Mouse (Mus musculus): ENCODE data around the gene Rab20. TPM values are rescaled to one million over a fixed set of nuclear protein-coding genes. Genes with fewer than 3 reads are reported as not detected.
A peak's percentile ranks its signal among the peaks of the same experiment; 100 is the strongest.

The Rab20 gene
- under 1 TPM in 1 of 2 experiments, not detected in 1; 0.25 TPM for total RNA-seq (2021)
- long read RNA-seq, experiment 1: 0 reads
- long read RNA-seq, experiment 2: 0 reads

GRCm38 (mm10) chr8:11477811-11478761, at the start of gene Rab20:
TSS of gene Rab20 (minus strand) at chr8:11478710.
- TF ChIP-seq CTCF (IDR thresholded peaks at IDR 0.05): no peak
- H3K4me3 ChIP-seq: peak within 1 kb of the TSS; percentile 43
- intact Hi-C loops (cut with DNase I): no loop called here
- no peak within 1 kb of the TSS for H3K27ac ChIP-seq
- peak in 1 of 2 experiments; percentile 20 for DNase-seq (ENCODE audit: extremely low spot score in 1 of 2, low spot score in 2 of 2)

GRCm38 (mm10) chr8:11523331-11523730, 44.8 kb upstream of the Rab20 start:
- no peak overlapping the region for H3K27ac ChIP-seq
- DNase-seq (ENCODE audit: extremely low spot score in 1 of 2, low spot score in 2 of 2): no peak
- intact Hi-C loops (cut with DNase I): no loop called here
- no peak overlapping the region for H3K4me3 ChIP-seq
- TF ChIP-seq CTCF (IDR thresholded peaks at IDR 0.05): no peak

- DNase-seq (ENCODE audit: extremely low spot score in 1 of 2, low spot score in 2 of 2): no peak
- H3K4me3 ChIP-seq: no peak overlapping the region
- intact Hi-C loops (cut with DNase I): no loop called here
- H3K27ac ChIP-seq: no peak overlapping the region
- no peak for TF ChIP-seq CTCF (IDR thresholded peaks at IDR 0.05)
Measured at GRCm38 (mm10) chr8:11518676-11519075, 40.2 kb upstream of the Rab20 start.

GRCm38 (mm10) chr8:11518056-11518396, 39.5 kb upstream of the Rab20 start:
- no peak for TF ChIP-seq CTCF (IDR thresholded peaks at IDR 0.05)
- Histone ChIP-seq H3K4me3 (no peak overlapping the region), H3K27ac (no peak overlapping the region)
- intact Hi-C loops (cut with DNase I): no loop called here
- DNase-seq (ENCODE audit: extremely low spot score in 1 of 2, low spot score in 2 of 2): no peak

- H3K4me3 ChIP-seq: no peak overlapping the region
- intact Hi-C loops (cut with DNase I): no loop called here
Measured at GRCm38 (mm10) chr8:11517366-11518055, 39.0 kb upstream of the Rab20 start.

GRCm38 (mm10) chr8:11516292-11516691, 37.8 kb upstream of the Rab20 start:
- H3K4me3 ChIP-seq: no peak overlapping the region
- intact Hi-C loops (cut with DNase I): no loop called here

More at GRCm38 (mm10) chr8:11517366-11518055, 39.0 kb upstream of the Rab20 start:
- no peak for TF ChIP-seq CTCF (IDR thresholded peaks at IDR 0.05)
- no peak for DNase-seq (ENCODE audit: extremely low spot score in 1 of 2, low spot score in 2 of 2)
- H3K27ac ChIP-seq: no peak overlapping the region

GRCm38 (mm10) chr8:11513247-11513646, 34.7 kb upstream of the Rab20 start:
- no peak for DNase-seq (ENCODE audit: extremely low spot score in 1 of 2, low spot score in 2 of 2)
- TF ChIP-seq CTCF (IDR thresholded peaks at IDR 0.05): no peak
- Histone ChIP-seq H3K27ac (no peak overlapping the region), H3K4me3 (no peak overlapping the region)
- intact Hi-C loops (cut with DNase I): no loop called here

More at GRCm38 (mm10) chr8:11516292-11516691, 37.8 kb upstream of the Rab20 start:
- no peak for DNase-seq (ENCODE audit: extremely low spot score in 1 of 2, low spot score in 2 of 2)
- TF ChIP-seq CTCF (IDR thresholded peaks at IDR 0.05): no peak
- no peak overlapping the region for H3K27ac ChIP-seq

- Histone ChIP-seq H3K4me3 (no peak overlapping the region), H3K27ac (no peak overlapping the region)
- intact Hi-C loops (cut with DNase I): no loop called here
- no peak for TF ChIP-seq CTCF (IDR thresholded peaks at IDR 0.05)
- DNase-seq (ENCODE audit: extremely low spot score in 1 of 2, low spot score in 2 of 2): no peak
Measured at GRCm38 (mm10) chr8:11512711-11513110, 34.2 kb upstream of the Rab20 start.

- intact Hi-C loops (cut with DNase I): no loop called here
- DNase-seq (ENCODE audit: extremely low spot score in 1 of 2, low spot score in 2 of 2): no peak
- TF ChIP-seq CTCF (IDR thresholded peaks at IDR 0.05): no peak; the same call in 1 of the 2 replicates
Measured at GRCm38 (mm10) chr8:11510971-11511370, 32.5 kb upstream of the Rab20 start.

GRCm38 (mm10) chr8:11508880-11509279, 30.4 kb upstream of the Rab20 start:
- Histone ChIP-seq H3K27ac (no peak overlapping the region), H3K4me3 (no peak overlapping the region)
- DNase-seq (ENCODE audit: extremely low spot score in 1 of 2, low spot score in 2 of 2): no peak
- no peak for TF ChIP-seq CTCF (IDR thresholded peaks at IDR 0.05)
- intact Hi-C loops (cut with DNase I): no loop called here

More at GRCm38 (mm10) chr8:11510971-11511370, 32.5 kb upstream of the Rab20 start:
- no peak overlapping the region for H3K4me3 ChIP-seq
- H3K27ac ChIP-seq: no peak overlapping the region

GRCm38 (mm10) chr8:11506802-11507201, 28.3 kb upstream of the Rab20 start:
- Histone ChIP-seq H3K4me3 (no peak overlapping the region), H3K27ac (no peak overlapping the region)
- no peak for DNase-seq (ENCODE audit: extremely low spot score in 1 of 2, low spot score in 2 of 2)
- intact Hi-C loops (cut with DNase I): no loop called here
- peak; percentile 49 for TF ChIP-seq CTCF (IDR thresholded peaks at IDR 0.05)

GRCm38 (mm10) chr8:11506074-11506473, 27.6 kb upstream of the Rab20 start:
- no peak overlapping the region for H3K27ac ChIP-seq
- no peak for DNase-seq (ENCODE audit: extremely low spot score in 1 of 2, low spot score in 2 of 2)
- intact Hi-C loops (cut with DNase I): no loop called here
- TF ChIP-seq CTCF (IDR thresholded peaks at IDR 0.05): no peak
- no peak overlapping the region for H3K4me3 ChIP-seq
